Mouse (Mus musculus) forebrain, embryonic 16.5 days (tissue): Measurements from ENCODE around the gene Dlst. TPM values are rescaled to one million over a fixed set of nuclear protein-coding genes. Genes with fewer than 3 reads are reported as not detected.
A peak's percentile ranks its signal among the peaks of the same experiment; 100 is the strongest.

ENCODE experiments used
- ATAC-seq: fragments of 200-750 bp; cut with Nextera tagmentation; 2 replicates; pipeline ENCODE4 v1.8.0; 2017; ENCODE audit warnings: mild to moderate bottlenecking, moderate library complexity
- H3K27ac ChIP-seq: fragments of 300-500 bp; sonication (generic); 2 replicates; pipeline ENCODE4 v1.5.1; 2014; ENCODE audit warnings: low read length, control low read depth
- H3K27me3 ChIP-seq: fragments of 300-500 bp; sonication (generic); replicated peaks from 2 replicates; pipeline ENCODE4 v1.6.1; 2014; ENCODE audit warnings: low read length; ENCODE audit not compliant: control insufficient read depth, insufficient read depth
- H3K36me3 ChIP-seq: fragments of 300-500 bp; sonication (generic); 2 replicates; pipeline ENCODE4 v1.6.1; 2014; ENCODE audit not compliant: control insufficient read depth, insufficient read depth
- H3K4me1 ChIP-seq: fragments of 300-500 bp; sonication (generic); replicated peaks from 2 replicates; pipeline ENCODE4 v1.6.1; 2014; ENCODE audit warnings: low read length; ENCODE audit not compliant: control insufficient read depth, insufficient read depth
- H3K4me2 ChIP-seq: fragments of 300-500 bp; sonication (generic); 2 replicates; pipeline ENCODE4 v1.6.1; 2014; ENCODE audit warnings: mild to moderate bottlenecking, low read length, control low read depth
- H3K4me3 ChIP-seq: fragments of 300-500 bp; sonication (generic); replicated peaks from 2 replicates; pipeline ENCODE4 v1.5.1; 2014; ENCODE audit warnings: mild to moderate bottlenecking, low read length, control low read depth
- H3K9ac ChIP-seq: fragments of 300-500 bp; sonication (generic); replicated peaks from 2 replicates; pipeline ENCODE4 v1.6.1; 2014; ENCODE audit warnings: low read depth, low read length, control low read depth
- H3K9me3 ChIP-seq: fragments of 300-500 bp; sonication (generic); 2 replicates; pipeline ENCODE4 v1.6.1; 2016; ENCODE audit warnings: low read length; ENCODE audit not compliant: control insufficient read depth
- WGBS: fragments of 180-500 bp; shearing (Covaris S2); extraction: QIAGEN DNeasy Blood & Tissue Kit; methylation state at CpG from one replicate; pipeline ENCODE4 v1.1.7; 2014; 5-methylcytosine and 5-hydroxymethylcytosine counted together
- polyA plus RNA-seq: library from polyadenylated mRNA; unstranded; fragments of >200 nt; fragmentation: Nextera tagmentation; extraction: Ambion mirVana; gene quantifications from 2 replicates; pipeline ENCODE4 v1.2.1, GENCODE M21; 2015

The Dlst gene
- polyA plus RNA-seq, 1 experiment from 2014 or later: 106 TPM

DNA sequence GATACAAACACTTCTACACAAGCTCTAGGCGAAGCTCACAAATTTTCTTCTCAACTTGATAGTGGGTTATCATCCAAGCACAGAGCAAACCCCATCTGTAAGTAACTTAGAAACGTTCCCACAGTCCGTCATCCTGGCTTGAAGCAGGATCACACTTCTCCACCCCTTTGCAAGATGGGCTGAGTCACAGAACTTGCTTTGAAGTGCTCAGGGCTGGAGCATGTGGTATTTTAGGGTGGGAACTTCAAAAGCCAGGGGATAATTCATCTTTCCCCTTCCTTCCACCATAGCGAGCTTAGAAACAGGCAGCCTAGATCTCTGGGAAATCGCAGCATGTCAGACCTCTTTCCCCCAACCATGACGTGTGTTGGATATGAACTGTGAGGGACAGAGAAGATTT lies 45.7 kb downstream of the Dlst start:
- no peak overlapping the region for H3K27ac ChIP-seq
- no peak overlapping the region for H3K9ac ChIP-seq
- H3K27me3 ChIP-seq: no peaks in the 10 kb centered on the region; the same call in 1 of the 2 replicates
- 0 out of 2 replicates have a peak, but pooled peaks cover 3% of the 10 kb centered on the region for H3K4me1 ChIP-seq
- H3K9me3 ChIP-seq: no peaks in the 10 kb centered on the region
- WGBS: 77% methylated on average over 6 of the region's 6 CpGs
- H3K4me3 ChIP-seq: no peak overlapping the region
- no peaks in the 10 kb centered on the region for H3K36me3 ChIP-seq
- ATAC-seq: no peak
- no peak overlapping the region for H3K4me2 ChIP-seq

DNA sequence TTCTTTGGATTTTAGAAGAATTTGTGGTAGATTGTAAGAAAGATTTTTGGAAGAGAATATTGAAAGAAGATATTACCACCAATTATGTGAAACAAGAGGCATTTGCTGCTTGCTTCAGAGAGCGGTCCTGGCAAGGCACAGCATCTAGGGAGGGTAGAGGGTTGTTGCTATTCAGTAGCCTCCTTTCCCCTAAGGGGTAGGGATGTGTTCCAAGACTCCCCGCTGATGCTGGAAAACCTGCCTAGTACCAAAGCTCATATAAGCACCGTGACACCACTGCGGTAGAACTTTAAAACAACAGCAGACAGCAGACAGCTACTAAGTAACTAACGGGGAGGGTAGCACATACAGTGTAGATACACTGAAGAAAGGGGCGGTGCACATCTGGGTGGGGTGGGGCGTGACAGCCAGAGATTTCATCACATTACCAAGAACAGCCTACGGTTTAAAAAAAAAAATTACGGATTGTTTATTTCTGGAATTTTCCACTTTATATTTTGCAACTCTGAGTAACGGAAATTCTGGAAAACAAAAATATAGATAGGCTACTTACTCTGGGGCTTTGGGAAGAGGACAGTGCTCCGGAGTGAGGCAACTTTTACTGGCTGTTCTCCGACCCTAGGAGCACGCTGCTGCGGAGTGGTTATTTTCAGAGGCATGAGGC lies 47.3 kb downstream of the Dlst start:
- no peaks in the 10 kb centered on the region for H3K9me3 ChIP-seq
- H3K4me1 ChIP-seq: no peaks in the 10 kb centered on the region
- no peaks in the 10 kb centered on the region for H3K36me3 ChIP-seq
- WGBS: 86% methylated on average over 14 of the region's 14 CpGs
- no peak overlapping the region for H3K9ac ChIP-seq
- H3K27ac ChIP-seq: no peak overlapping the region
- ATAC-seq: no peak
- no peak overlapping the region for H3K4me2 ChIP-seq
- no peaks in the 10 kb centered on the region; the same call in 1 of the 2 replicates for H3K27me3 ChIP-seq
- no peak overlapping the region for H3K4me3 ChIP-seq

DNA sequence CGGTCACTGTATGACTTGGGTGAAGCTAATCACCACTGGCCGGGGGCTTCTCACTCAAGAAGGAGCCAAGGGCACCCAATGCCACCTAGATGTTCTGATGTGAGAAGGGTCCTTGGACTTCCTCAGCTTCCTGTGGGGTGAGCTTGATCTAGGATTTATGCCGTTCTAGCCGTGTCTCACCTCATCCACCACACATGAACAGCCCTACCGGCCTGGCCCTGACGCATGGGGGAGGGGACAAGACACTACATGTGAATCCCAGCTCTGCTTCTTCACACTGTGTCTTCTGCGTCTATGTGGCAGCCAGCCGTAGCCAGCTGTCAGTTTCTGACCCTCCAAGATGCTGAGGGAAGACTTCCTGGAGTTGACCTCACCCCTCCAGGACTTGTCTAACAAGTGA lies 48.2 kb downstream of the Dlst start:
- Histone ChIP-seq H3K27ac (no peak overlapping the region), H3K9me3 (no peaks in the 10 kb centered on the region), H3K4me2 (no peak overlapping the region), H3K27me3 (no peaks in the 10 kb centered on the region; the same call in 1 of the 2 replicates), H3K4me3 (no peak overlapping the region), H3K36me3 (no peaks in the 10 kb centered on the region), H3K9ac (no peak overlapping the region), H3K4me1 (no peaks in the 10 kb centered on the region)
- WGBS: 92% methylated on average over 8 of the region's 8 CpGs
- no peak for ATAC-seq

DNA sequence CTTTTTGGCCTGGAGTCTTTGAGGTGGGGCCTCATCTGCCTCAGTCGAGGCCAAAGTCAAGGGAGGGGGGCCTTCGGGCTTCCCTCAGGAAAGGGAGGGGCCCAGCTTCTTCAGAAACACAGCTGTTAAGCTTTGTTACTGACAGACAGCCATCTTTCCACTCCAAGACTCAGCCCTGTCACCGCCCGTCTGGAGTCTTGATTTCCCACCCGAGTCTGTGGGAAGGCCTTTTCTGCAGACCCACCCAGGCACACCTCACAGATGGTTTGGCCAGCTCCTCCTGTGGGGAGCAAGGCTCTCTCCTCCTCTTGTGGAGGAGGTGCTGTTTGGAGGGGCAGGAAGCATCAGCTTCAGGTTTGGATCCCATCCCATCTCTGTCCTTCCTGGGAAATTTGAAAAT lies 49.0 kb downstream of the Dlst start:
- Histone ChIP-seq H3K9ac (no peak overlapping the region), H3K4me1 (no peaks in the 10 kb centered on the region), H3K9me3 (no peaks in the 10 kb centered on the region), H3K4me3 (no peak overlapping the region), H3K27me3 (no peaks in the 10 kb centered on the region; the same call in 1 of the 2 replicates), H3K27ac (no peak overlapping the region), H3K4me2 (no peak overlapping the region), H3K36me3 (no peaks in the 10 kb centered on the region)
- ATAC-seq: no peak
- WGBS: 81% methylated on average over 5 of the region's 5 CpGs

DNA sequence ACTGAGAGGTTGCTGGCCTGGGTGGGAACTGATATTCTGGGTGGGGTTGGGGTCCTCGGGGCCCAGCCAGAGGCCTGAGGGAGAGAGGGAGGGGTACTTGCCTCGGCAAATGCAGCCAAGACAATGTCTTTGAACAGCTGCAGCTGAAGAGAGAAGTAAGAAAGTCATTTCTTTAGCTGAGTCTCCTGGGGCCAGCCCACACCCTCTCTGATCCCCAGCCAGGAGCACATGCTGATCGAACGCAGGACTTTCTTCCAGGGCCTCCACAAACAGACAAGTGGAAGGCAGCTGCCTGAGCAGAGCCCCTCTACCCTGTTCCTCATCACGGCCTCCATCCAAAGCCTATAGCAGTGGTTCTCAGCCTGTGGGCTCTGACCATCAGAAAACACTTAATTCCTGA lies 54.4 kb downstream of the Dlst start:
- no peak overlapping the region for H3K27ac ChIP-seq
- WGBS: 86% methylated on average over 5 of the region's 5 CpGs
- no peaks in the 10 kb centered on the region for H3K9me3 ChIP-seq
- H3K4me2 ChIP-seq: no peak overlapping the region
- ATAC-seq: no peak
- H3K27me3 ChIP-seq: no peaks in the 10 kb centered on the region
- H3K4me3 ChIP-seq: no peak overlapping the region
- H3K4me1 ChIP-seq: peaks cover 9% of the 10 kb centered on the region
- H3K36me3 ChIP-seq: no peaks in the 10 kb centered on the region
- H3K9ac ChIP-seq: no peak overlapping the region

DNA sequence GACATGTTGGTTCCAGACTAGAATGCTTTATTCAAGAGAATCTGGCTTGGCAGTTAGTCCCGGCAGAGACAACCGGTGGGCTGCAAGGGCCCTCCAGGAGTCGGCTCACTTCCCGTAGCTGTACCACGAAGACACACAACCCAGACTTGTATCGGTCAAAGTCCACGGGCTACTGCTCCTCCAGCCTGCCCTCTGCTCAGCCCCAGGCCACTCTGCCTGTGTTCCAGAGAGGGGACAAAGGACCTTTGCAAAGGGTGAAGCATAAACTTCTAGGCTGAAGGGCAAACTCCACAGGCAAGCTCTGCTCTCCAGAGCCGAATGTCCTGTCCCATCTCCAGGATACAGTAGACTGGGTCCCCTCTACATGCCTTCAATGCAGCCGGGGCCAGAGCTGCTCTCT lies 56.0 kb downstream of the Dlst start:
- H3K4me3 ChIP-seq: no peak overlapping the region
- H3K4me1 ChIP-seq: peaks cover 9% of the 10 kb centered on the region
- no peak for ATAC-seq
- no peak overlapping the region for H3K4me2 ChIP-seq
- H3K9ac ChIP-seq: no peak overlapping the region
- H3K36me3 ChIP-seq: no peaks in the 10 kb centered on the region
- H3K9me3 ChIP-seq: no peaks in the 10 kb centered on the region
- no peaks in the 10 kb centered on the region for H3K27me3 ChIP-seq
- no peak overlapping the region for H3K27ac ChIP-seq
- 92% methylated on average over 9 of the region's 9 CpGs for WGBS

DNA sequence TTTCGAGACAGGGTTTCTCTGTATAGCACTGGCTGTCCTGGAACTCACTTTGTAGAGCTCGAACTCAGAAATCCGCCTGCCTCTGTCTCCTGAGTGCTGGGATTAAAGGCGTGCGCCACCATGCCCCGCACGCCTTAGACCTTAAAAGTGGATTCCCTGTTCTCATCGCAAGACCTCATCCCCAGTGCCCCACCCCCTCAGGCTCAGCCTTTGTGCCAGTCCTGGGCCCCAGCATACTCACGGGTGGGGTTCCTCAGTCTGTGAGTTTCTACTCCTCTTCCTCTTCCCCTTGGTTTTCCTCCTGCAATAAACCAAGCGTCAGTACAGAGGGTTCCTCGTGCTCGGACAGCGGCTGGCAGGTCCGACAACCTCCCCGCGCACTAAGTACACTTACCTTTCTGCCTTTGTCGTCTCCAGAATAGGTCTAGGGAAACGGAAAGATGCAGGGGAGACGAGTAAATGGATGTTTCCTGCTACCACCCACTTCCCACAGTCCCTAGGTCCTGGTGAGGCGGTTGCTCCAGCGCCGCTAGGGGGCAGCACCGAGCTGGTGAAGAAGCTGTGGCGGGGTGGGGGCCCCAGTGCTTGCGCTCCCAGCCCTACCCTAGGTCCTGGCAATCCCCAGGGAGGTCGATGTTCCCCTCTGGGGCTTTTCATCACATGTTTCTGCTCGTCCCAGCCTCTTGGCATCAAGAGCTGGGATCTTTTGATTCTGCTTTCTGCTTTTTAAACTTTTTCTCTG lies 58.7 kb downstream of the Dlst start:
- WGBS: 24% methylated on average over 27 of the region's 27 CpGs
- Histone ChIP-seq H3K4me1 (peaks cover 15% of the 10 kb centered on the region), H3K36me3 (no peaks in the 10 kb centered on the region), H3K9ac (peak overlapping the region; percentile 56), H3K27me3 (no peaks in the 10 kb centered on the region), H3K4me2 (peak overlapping the region; percentile 47), H3K9me3 (no peaks in the 10 kb centered on the region), H3K4me3 (peak overlapping the region; percentile 34), H3K27ac (no peak overlapping the region)
- ATAC-seq: peak; percentile 90

DNA sequence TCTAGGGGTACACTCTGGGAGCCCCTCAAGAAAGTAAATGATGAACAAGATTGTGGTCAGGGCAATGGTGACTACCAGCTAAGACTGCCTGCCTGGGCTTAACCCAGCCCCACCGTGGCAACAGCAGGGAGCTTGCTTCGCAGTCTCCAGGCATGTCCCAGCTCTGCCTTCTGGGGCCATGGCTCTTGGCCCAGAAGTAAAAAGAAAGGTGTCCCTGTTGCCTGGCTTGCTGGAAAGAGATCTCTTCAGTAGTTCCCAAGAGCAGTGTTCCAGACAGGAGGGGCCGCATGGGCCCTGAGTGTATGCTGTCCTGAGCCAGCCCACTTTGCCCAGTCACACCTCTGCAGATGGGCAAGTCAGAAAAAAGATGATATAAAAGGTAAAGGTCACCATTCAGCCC lies 59.2 kb downstream of the Dlst start:
- 45% methylated on average over 3 of the region's 3 CpGs for WGBS
- Histone ChIP-seq H3K27ac (no peak overlapping the region), H3K4me2 (no peak overlapping the region), H3K9me3 (no peaks in the 10 kb centered on the region), H3K9ac (no peak overlapping the region; the same call in 1 of the 2 replicates), H3K4me3 (no peak overlapping the region), H3K27me3 (no peaks in the 10 kb centered on the region), H3K4me1 (peaks cover 16% of the 10 kb centered on the region), H3K36me3 (no peaks in the 10 kb centered on the region)
- ATAC-seq: no peak; the same call in 1 of the 2 replicates

DNA sequence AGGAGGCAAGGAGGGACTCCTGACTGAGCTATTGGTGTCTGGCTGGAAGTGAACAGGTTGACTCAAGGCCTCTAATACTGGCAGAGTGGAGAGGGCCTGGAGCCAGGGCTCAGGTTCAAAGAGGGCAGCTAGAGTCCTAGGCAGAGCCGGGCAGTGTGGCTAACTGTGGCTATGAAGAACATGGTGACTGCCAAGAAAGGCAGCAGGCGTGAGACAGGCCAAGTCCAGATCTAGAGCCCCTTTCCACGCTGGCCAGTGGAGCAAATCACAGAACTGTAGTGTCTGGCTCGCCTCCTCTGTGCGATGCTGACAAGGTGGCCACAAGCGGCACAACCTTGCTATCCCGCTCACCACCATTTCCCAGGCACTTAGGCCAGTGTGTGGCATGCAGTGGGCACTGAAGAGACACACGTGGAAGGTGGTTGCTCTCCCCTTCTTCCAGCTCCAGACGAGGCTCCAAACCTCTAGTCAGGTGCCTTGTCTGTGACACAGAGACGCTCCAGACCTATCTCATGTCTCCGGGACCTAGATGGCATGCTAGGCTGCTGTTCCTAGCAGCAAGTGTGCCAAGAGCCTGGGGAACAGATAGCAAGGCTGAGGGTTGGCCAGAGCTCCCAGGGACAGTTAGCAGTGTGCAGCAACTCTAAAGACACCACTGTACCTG lies 59.8 kb downstream of the Dlst start:
- H3K4me1 ChIP-seq: peaks cover 21% of the 10 kb centered on the region
- no peak overlapping the region for H3K4me2 ChIP-seq
- ATAC-seq: no peak
- H3K36me3 ChIP-seq: no peaks in the 10 kb centered on the region
- H3K9ac ChIP-seq: no peak overlapping the region
- no peaks in the 10 kb centered on the region for H3K9me3 ChIP-seq
- no peaks in the 10 kb centered on the region for H3K27me3 ChIP-seq
- 82% methylated on average over 11 of the region's 11 CpGs for WGBS
- no peak overlapping the region for H3K4me3 ChIP-seq
- H3K27ac ChIP-seq: no peak overlapping the region
